Mouse (Mus musculus) CH12.LX (cell line): ENCODE data around the gene Col7a1. TPM values are rescaled to one million over a fixed set of nuclear protein-coding genes. Genes with fewer than 3 reads are reported as not detected.

ENCODE experiments used
- DNase-seq: peaks from one replicate; pipeline ENCODE4 v3.0.0-alpha.2; 2013; ENCODE audit errors: extremely low read depth
- H3K27ac ChIP-seq: 2 replicates; pipeline ENCODE4 v1.5.1; 2012; ENCODE audit warnings: low read depth, mild to moderate bottlenecking, control low read depth, moderate library complexity; ENCODE audit not compliant: insufficient read depth
- H3K27me3 ChIP-seq: replicated peaks from 2 replicates; pipeline ENCODE3; 2012; ENCODE audit warnings: inconsistent platforms
- H3K36me3 ChIP-seq, 2 experiments: replicated peaks in 1 of 2; 2 replicates each; pipeline versions ENCODE3 to v1.6.1; 2012; ENCODE audit warnings: inconsistent platforms in 1 of 2, low read length in 1 of 2, mild to moderate bottlenecking in 1 of 2, mixed read lengths in 1 of 2, moderate library complexity in 1 of 2; ENCODE audit not compliant: control insufficient read depth in 1 of 2, insufficient read depth in 1 of 2
- H3K4me1 ChIP-seq, 2 experiments: 2 replicates each; pipeline ENCODE4 v1.6.1; 2012; ENCODE audit warnings: inconsistent platforms in 1 of 2, moderate library complexity in 1 of 2; ENCODE audit not compliant: insufficient read depth in 2 of 2, control insufficient read depth in 1 of 2
- H3K4me2 ChIP-seq: 2 replicates; pipeline ENCODE4 v1.6.1; 2012; ENCODE audit warnings: low read depth, mild to moderate bottlenecking, control low read depth; ENCODE audit not compliant: poor library complexity, insufficient read depth, severe bottlenecking
- H3K4me3 ChIP-seq, 3 experiments: fragments of 150-350 bp in 1 of 3; sonication (generic) in 1 of 3; replicated peaks in 1 of 3; 2 replicates each; pipeline versions ENCODE3 to v1.5.1; 2011 to 2012; ENCODE audit warnings: low read depth in 2 of 3, low read length in 2 of 3, mild to moderate bottlenecking in 2 of 3, moderate library complexity in 2 of 3, control low read depth in 1 of 3, improper control_type of control experiment in 1 of 3, inconsistent platforms in 1 of 3, mixed read lengths in 1 of 3; ENCODE audit not compliant: poor library complexity in 1 of 3
- H3K79me2 ChIP-seq: replicated peaks from 2 replicates; pipeline ENCODE4 v1.6.1; 2012; ENCODE audit warnings: mild to moderate bottlenecking, moderate library complexity; ENCODE audit not compliant: control insufficient read depth, poor library complexity, insufficient read depth, severe bottlenecking; ENCODE audit errors: extremely low read depth
- H3K9ac ChIP-seq: 2 replicates; pipeline ENCODE4 v1.6.1; 2012; ENCODE audit warnings: low read depth, mild to moderate bottlenecking, control low read depth, moderate library complexity; ENCODE audit not compliant: insufficient read depth
- H3K9me3 ChIP-seq: replicated peaks from 2 replicates; pipeline ENCODE3; 2012; ENCODE audit warnings: low read length, inconsistent platforms, mixed read lengths
- CTCF ChIP-seq, 2 experiments: IDR thresholded peaks in 1 of 2; conservative IDR thresholded peaks in 1 of 2; 2 replicates each; pipeline ENCODE4 v1.5.1; 2011 to 2012; ENCODE audit warnings: low read depth in 2 of 2, low read length in 2 of 2, improper control_type of control experiment in 1 of 2, inconsistent platforms in 1 of 2, mild to moderate bottlenecking in 1 of 2, moderate library complexity in 1 of 2
- ELF1 ChIP-seq: IDR thresholded peaks from 2 replicates; pipeline ENCODE4 v1.6.1; 2014; ENCODE audit warnings: low read depth, mild to moderate bottlenecking, inconsistent platforms, low read length, improper control_type of control experiment
- ETS1 ChIP-seq: conservative IDR thresholded peaks from 2 replicates; pipeline ENCODE4 v1.6.1; 2012; ENCODE audit warnings: low read depth, mild to moderate bottlenecking, inconsistent platforms, low read length, improper control_type of control experiment, moderate library complexity
- HCFC1 ChIP-seq: IDR thresholded peaks from 2 replicates; pipeline ENCODE4 v1.6.1; 2012; ENCODE audit warnings: low read depth, mild to moderate bottlenecking, inconsistent platforms, low read length, improper control_type of control experiment
- JUN ChIP-seq: IDR thresholded peaks from 2 replicates; pipeline ENCODE4 v1.6.1; 2011; ENCODE audit warnings: low read depth, mild to moderate bottlenecking, low read length, improper control_type of control experiment, moderate library complexity; ENCODE audit not compliant: insufficient read depth
- JUND ChIP-seq: conservative IDR thresholded peaks from 2 replicates; pipeline ENCODE4 v1.6.1; 2011; ENCODE audit warnings: low read depth, low read length, improper control_type of control experiment
- KAT2A ChIP-seq: IDR thresholded peaks from 2 replicates; pipeline ENCODE4 v1.6.1; 2012; ENCODE audit warnings: low read length, improper control_type of control experiment, inconsistent platforms; ENCODE audit not compliant: insufficient replicate concordance
- MAFK ChIP-seq: IDR thresholded peaks from 2 replicates; pipeline ENCODE4 v1.6.1; 2011; ENCODE audit warnings: low read length, improper control_type of control experiment; ENCODE audit not compliant: insufficient replicate concordance
- MAZ ChIP-seq: IDR thresholded peaks from 2 replicates; pipeline ENCODE4 v1.6.1; 2012; ENCODE audit warnings: low read depth, mild to moderate bottlenecking, inconsistent platforms, low read length, improper control_type of control experiment, moderate library complexity
- MXI1 ChIP-seq: IDR thresholded peaks from 2 replicates; pipeline ENCODE4 v1.6.1; 2011; ENCODE audit warnings: mild to moderate bottlenecking, low read depth, low read length, improper control_type of control experiment
- PAX5 ChIP-seq: IDR thresholded peaks from 2 replicates; pipeline ENCODE4 v1.6.1; 2012; ENCODE audit warnings: low read length, inconsistent platforms, mixed read lengths
- POLR2A ChIP-seq: IDR thresholded peaks from 2 replicates; pipeline ENCODE4 v1.6.1; 2011; ENCODE audit warnings: low read depth, mild to moderate bottlenecking, improper control_type of control experiment, low read length
- POLR2AphosphoS2 ChIP-seq: IDR thresholded peaks from 2 replicates; pipeline ENCODE4 v1.6.1; 2011; ENCODE audit warnings: low read depth, low read length, improper control_type of control experiment
- RCOR1 ChIP-seq: conservative IDR thresholded peaks from 2 replicates; pipeline ENCODE4 v1.6.1; 2012; ENCODE audit warnings: low read depth, mild to moderate bottlenecking, inconsistent platforms, low read length, improper control_type of control experiment
- SIN3A ChIP-seq: IDR thresholded peaks from 2 replicates; pipeline ENCODE4 v1.6.1; 2012; ENCODE audit warnings: low read length, improper control_type of control experiment, inconsistent platforms
- SMC3 ChIP-seq: IDR thresholded peaks from 2 replicates; pipeline ENCODE4 v1.6.1; 2011; ENCODE audit warnings: low read depth, low read length, improper control_type of control experiment
- TCF12 ChIP-seq: IDR thresholded peaks from 2 replicates; pipeline ENCODE4 v1.6.1; 2014; ENCODE audit warnings: low read depth, mild to moderate bottlenecking, inconsistent platforms, low read length, improper control_type of control experiment
- USF2 ChIP-seq: conservative IDR thresholded peaks from 2 replicates; pipeline ENCODE4 v1.6.1; 2011; ENCODE audit warnings: low read depth, low read length, improper control_type of control experiment
- ZKSCAN1 ChIP-seq: IDR thresholded peaks from 2 replicates; pipeline ENCODE4 v1.6.1; 2012; ENCODE audit warnings: low read depth, inconsistent platforms, low read length, improper control_type of control experiment, borderline replicate concordance
- ZNF384 ChIP-seq: IDR thresholded peaks from 2 replicates; pipeline ENCODE4 v1.6.1; 2012; ENCODE audit warnings: low read depth, low read length, improper control_type of control experiment, inconsistent platforms
- dilution Hi-C: fragments of 300-500 bp; cut with MboI; formaldehyde crosslinking; loops from 2 replicates; pipeline ENCODE4 v1.14.3; 2020; ENCODE audit warnings: low sequenced_read_pairs; ENCODE audit not compliant: extremely low pct_unique_long_range_greater_than_20kb, extremely low pct_ligation_motif_present
- in situ Hi-C: fragments of 300-500 bp; cut with MboI; formaldehyde crosslinking; loops from 3 replicates; pipeline ENCODE4 v1.14.3; 2019; ENCODE audit warnings: low sequenced_read_pairs, low pct_ligation_motif_present, low pct_unique_long_range_greater_than_20kb, mixed read lengths
- polyA plus RNA-seq: library from polyadenylated mRNA; unstranded; fragments of >175 nt; gene quantifications from 2 replicates; pipeline ENCODE4 v1.2.1, GENCODE M21; 2012; ENCODE audit warnings: low read depth; ENCODE audit not compliant: insufficient read length
- total RNA-seq, 2 experiments: library from RNA; depleted of rRNA; stranded (reverse); fragments of 300-350 nt in 1 of 2; fragments of >200 nt in 1 of 2; gene quantifications; 2 replicates each; pipeline ENCODE4 v1.2.3; 2012 to 2014

The Col7a1 gene
- total and polyA plus RNA-seq, 3 experiments: 0.31 to 2.0 (median 0.98) TPM

- Histone ChIP-seq H3K9ac (no peak overlapping the region), H3K36me3 (peaks cover 85 to 92% of the 10 kb centered on the region in 2 experiments), H3K4me1 (no peaks in the 10 kb centered on the region), H3K4me3 (no peak overlapping the region), H3K27me3 (no peaks in the 10 kb centered on the region), H3K4me2 (no peak overlapping the region), H3K79me2 (no peaks in the 10 kb centered on the region; the same call in 1 of the 2 replicates), H3K27ac (no peak overlapping the region), H3K9me3 (no peaks in the 10 kb centered on the region)
- dilution Hi-C loops (no loop called here), in situ Hi-C loops (no loop called here)
- no peak for DNase-seq
- no peak for TF ChIP-seq KAT2A
- TF ChIP-seq POLR2AphosphoS2: no peak
- no peak for TF ChIP-seq ZKSCAN1
- no peak for TF ChIP-seq POLR2A
- no peak for TF ChIP-seq RCOR1
- no peak for TF ChIP-seq CTCF (conservative IDR thresholded peaks at IDR 0.05 in 1 of 2, IDR thresholded peaks at IDR 0.05 in 1 of 2; ENCODE audit: low read depth in 2 of 2, low read length in 2 of 2)
- no peak for TF ChIP-seq ETS1
- TF ChIP-seq SIN3A: no peak
- TF ChIP-seq MAFK: no peak
- no peak for TF ChIP-seq JUND
- no peak for TF ChIP-seq MAZ
- TF ChIP-seq HCFC1: no peak
- no peak for TF ChIP-seq PAX5
- TF ChIP-seq TCF12: no peak
- no peak for TF ChIP-seq ELF1
These were observed 8.3 kb upstream of the Col7a1 start for GRCm38 (mm10) chr9:108945111-108945510.

GRCm38 (mm10) chr9:108945608-108946007 is 7.8 kb upstream of the Col7a1 start:
- dilution Hi-C loops: no loop called here
- Histone ChIP-seq H3K36me3 (peaks cover 87 to 93% of the 10 kb centered on the region in 2 experiments), H3K9me3 (no peaks in the 10 kb centered on the region), H3K27ac (no peak overlapping the region), H3K79me2 (no peaks in the 10 kb centered on the region; the same call in 1 of the 2 replicates), H3K4me2 (no peak overlapping the region), H3K9ac (no peak overlapping the region), H3K4me1 (no peaks in the 10 kb centered on the region), H3K27me3 (no peaks in the 10 kb centered on the region), H3K4me3 (no peak overlapping the region)
- DNase-seq: no peak
- in situ Hi-C loops: no loop called here
- TF ChIP-seq ZNF384: no peak
- TF ChIP-seq USF2: no peak
- TF ChIP-seq ETS1: no peak
- no peak for TF ChIP-seq RCOR1
- TF ChIP-seq SMC3: no peak
- no peak for TF ChIP-seq MXI1
- no peak for TF ChIP-seq POLR2A
- TF ChIP-seq TCF12: no peak
- TF ChIP-seq SIN3A: no peak
- TF ChIP-seq JUN: no peak
- TF ChIP-seq, all 38 proteins: peak for 0
